Mouse (Mus musculus): ENCODE results near the gene Golga1. TPM values are rescaled to one million over a fixed set of nuclear protein-coding genes. Genes with fewer than 3 reads are reported as not detected.

The Golga1 gene
- total and polyA plus RNA-seq, 3 experiments = 1.9 to 29.4 (median 26.7) TPM

DNA sequence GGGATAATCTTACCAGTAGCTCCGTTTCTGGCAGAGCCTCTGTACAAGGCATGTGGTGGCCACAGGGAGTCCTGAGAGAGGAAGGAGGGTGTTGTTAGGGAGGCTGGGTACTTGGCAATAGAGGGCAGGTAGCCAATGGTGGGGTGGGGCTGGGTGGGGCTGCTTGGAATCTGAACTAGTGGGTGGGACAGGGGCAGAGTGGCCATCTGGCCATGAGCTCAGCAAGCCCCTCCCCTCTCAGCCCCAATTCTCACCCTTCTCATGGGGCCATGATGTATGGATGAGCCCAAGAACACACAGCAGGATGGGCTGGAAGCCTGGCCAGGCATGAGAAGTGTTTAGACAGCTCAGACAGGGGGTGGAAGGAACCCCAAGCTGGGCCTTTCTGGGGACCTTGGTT, 78.0 kb downstream of the Golga1 start:
- no peak for ATAC-seq (ENCODE audit: extremely low read depth, insufficient number of reproducible peaks, low FRiP score, poor library complexity, severe bottlenecking)

DNA sequence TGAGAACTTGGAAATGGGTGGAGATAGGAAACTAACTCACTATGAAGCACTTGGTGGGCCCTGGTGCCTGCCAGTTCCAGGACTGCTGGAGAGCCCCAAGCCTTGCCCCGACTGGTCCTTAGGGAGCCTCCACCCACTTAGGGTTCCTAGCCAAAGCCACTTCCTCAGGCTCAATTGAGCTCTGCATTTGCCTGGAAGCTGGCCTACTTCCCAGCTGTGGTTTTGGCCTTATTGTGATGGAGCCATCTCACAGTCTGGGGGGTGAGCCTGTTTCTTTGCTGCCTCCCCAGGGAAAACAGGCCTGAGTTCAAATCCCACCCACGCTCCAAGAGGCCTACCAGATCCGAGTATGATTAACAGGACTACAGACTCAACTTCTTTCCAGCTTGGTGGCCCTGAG, 78.8 kb downstream of the Golga1 start:
- Histone ChIP-seq H3K4me1 (ENCODE audit: insufficient read depth, low read depth, low read length) (peaks cover 8% of the 10 kb centered on the region), H3K9me3 (replicated peaks) (peaks cover 9% of the 10 kb centered on the region), H3K27me3 (ENCODE audit: insufficient read depth, low read length) (peaks cover 24% of the 10 kb centered on the region), H3K36me3 (replicated peaks) (no peaks in the 10 kb centered on the region), H3K4me3 (ENCODE audit: low read depth, low read length) (no peak overlapping the region)
- TF ChIP-seq GATA2 (IDR thresholded peaks at IDR 0.05; ENCODE audit: borderline replicate concordance, low read depth, low read length) = no peak
- no peak for TF ChIP-seq TAL1 (conservative IDR thresholded peaks at IDR 0.05; ENCODE audit: low read depth, low read length)
- TF ChIP-seq CTCF (IDR thresholded peaks at IDR 0.05; ENCODE audit: low read depth, low read length) = no peak
- no peak for TF ChIP-seq GATA1 (IDR thresholded peaks at IDR 0.05; ENCODE audit: borderline replicate concordance, low read length)
- TF ChIP-seq POLR2AphosphoS5 (IDR thresholded peaks at IDR 0.05; ENCODE audit: insufficient replicate concordance, low read depth, low read length) = no peak
- no peak for ATAC-seq (ENCODE audit: extremely low read depth, insufficient number of reproducible peaks, low FRiP score, poor library complexity, severe bottlenecking)
- DNase-seq (ENCODE audit: low spot score) = no peak

More for the DNA sequence above, 78.0 kb downstream of the Golga1 start:
- Histone ChIP-seq H3K4me1 (ENCODE audit: insufficient read depth, low read depth, low read length) (peaks cover 12% of the 10 kb centered on the region), H3K4me3 (ENCODE audit: low read depth, low read length) (no peak overlapping the region), H3K36me3 (replicated peaks) (no peaks in the 10 kb centered on the region), H3K9me3 (replicated peaks) (peaks cover 9% of the 10 kb centered on the region), H3K27me3 (ENCODE audit: insufficient read depth, low read length) (peaks cover 25% of the 10 kb centered on the region)
- TF ChIP-seq GATA1 (IDR thresholded peaks at IDR 0.05; ENCODE audit: borderline replicate concordance, low read length) (no peak), POLR2AphosphoS5 (IDR thresholded peaks at IDR 0.05; ENCODE audit: insufficient replicate concordance, low read depth, low read length) (no peak), TAL1 (conservative IDR thresholded peaks at IDR 0.05; ENCODE audit: low read depth, low read length) (no peak), GATA2 (IDR thresholded peaks at IDR 0.05; ENCODE audit: borderline replicate concordance, low read depth, low read length) (no peak), CTCF (IDR thresholded peaks at IDR 0.05; ENCODE audit: low read depth, low read length) (no peak)
- no peak for DNase-seq (ENCODE audit: low spot score)

DNA sequence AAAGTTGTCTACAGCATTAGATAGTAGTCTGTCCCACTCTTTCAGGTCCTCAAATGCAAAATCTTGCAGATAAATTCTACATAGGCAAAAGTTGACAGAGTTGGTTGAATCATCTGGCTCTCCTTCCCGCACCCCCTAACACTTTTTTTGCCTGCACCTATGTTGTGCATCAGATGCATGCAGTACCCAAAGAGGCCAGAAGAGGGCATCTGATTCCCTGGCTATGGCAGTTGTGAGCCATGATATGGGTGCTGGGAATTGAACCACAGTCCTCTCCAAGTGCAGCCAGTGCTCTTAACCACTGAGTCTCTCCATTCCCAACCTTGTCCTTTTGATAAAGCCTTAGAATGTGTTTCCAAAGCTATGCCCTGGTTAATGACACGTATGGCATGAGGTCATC, 81.9 kb downstream of the Golga1 start:
- no peak for TF ChIP-seq TAL1 (conservative IDR thresholded peaks at IDR 0.05; ENCODE audit: low read depth, low read length)
- TF ChIP-seq CTCF (IDR thresholded peaks at IDR 0.05; ENCODE audit: low read depth, low read length) = no peak
- no peak for TF ChIP-seq GATA1 (IDR thresholded peaks at IDR 0.05; ENCODE audit: borderline replicate concordance, low read length)
- TF ChIP-seq POLR2AphosphoS5 (IDR thresholded peaks at IDR 0.05; ENCODE audit: insufficient replicate concordance, low read depth, low read length) = no peak
- no peak for TF ChIP-seq GATA2 (IDR thresholded peaks at IDR 0.05; ENCODE audit: borderline replicate concordance, low read depth, low read length)
- peaks cover 37% of the 10 kb centered on the region for H3K27me3 ChIP-seq (ENCODE audit: insufficient read depth, low read length)
- DNase-seq (ENCODE audit: low spot score) (no peak), ATAC-seq (ENCODE audit: extremely low read depth, insufficient number of reproducible peaks, low FRiP score, poor library complexity, severe bottlenecking) (no peak)
- H3K4me1 ChIP-seq (ENCODE audit: insufficient read depth, low read depth, low read length) = peaks cover 4% of the 10 kb centered on the region; the same call in 1 of the 2 replicates
- no peak overlapping the region for H3K4me3 ChIP-seq (ENCODE audit: low read depth, low read length)
- H3K36me3 ChIP-seq (replicated peaks) = no peaks in the 10 kb centered on the region
- peaks cover 9% of the 10 kb centered on the region for H3K9me3 ChIP-seq (replicated peaks)

DNA sequence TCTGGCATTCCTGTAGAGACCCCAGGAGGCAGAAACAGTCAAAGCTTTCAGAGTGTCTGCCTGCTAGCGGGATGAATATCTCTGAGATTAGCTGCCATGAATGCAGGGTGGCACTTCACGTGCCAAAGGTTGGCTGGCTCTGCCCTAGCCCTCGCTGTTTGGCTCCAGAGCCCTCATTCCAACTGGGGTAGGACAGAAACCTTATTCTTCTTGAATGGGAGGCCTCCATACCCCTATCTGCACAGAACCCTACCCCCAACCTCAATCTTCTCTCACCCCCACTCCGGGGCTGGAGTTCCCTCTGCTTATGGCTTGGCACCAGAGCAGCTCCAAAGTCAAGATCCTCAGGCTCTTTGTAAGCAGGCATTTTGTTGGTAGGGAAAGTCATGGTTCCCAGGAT, 87.5 kb downstream of the Golga1 start:
- DNase-seq (ENCODE audit: low spot score) (no peak), ATAC-seq (ENCODE audit: extremely low read depth, insufficient number of reproducible peaks, low FRiP score, poor library complexity, severe bottlenecking) (no peak)
- Histone ChIP-seq H3K27me3 (ENCODE audit: insufficient read depth, low read length) (peaks cover 42% of the 10 kb centered on the region), H3K36me3 (replicated peaks) (no peaks in the 10 kb centered on the region), H3K4me1 (ENCODE audit: insufficient read depth, low read depth, low read length) (no peaks in the 10 kb centered on the region), H3K4me3 (ENCODE audit: low read depth, low read length) (no peak overlapping the region), H3K9me3 (replicated peaks) (no peaks in the 10 kb centered on the region)
- TF ChIP-seq GATA1 (IDR thresholded peaks at IDR 0.05; ENCODE audit: borderline replicate concordance, low read length) = no peak
- TF ChIP-seq TAL1 (conservative IDR thresholded peaks at IDR 0.05; ENCODE audit: low read depth, low read length) = no peak
- no peak for TF ChIP-seq CTCF (IDR thresholded peaks at IDR 0.05; ENCODE audit: low read depth, low read length)

DNA sequence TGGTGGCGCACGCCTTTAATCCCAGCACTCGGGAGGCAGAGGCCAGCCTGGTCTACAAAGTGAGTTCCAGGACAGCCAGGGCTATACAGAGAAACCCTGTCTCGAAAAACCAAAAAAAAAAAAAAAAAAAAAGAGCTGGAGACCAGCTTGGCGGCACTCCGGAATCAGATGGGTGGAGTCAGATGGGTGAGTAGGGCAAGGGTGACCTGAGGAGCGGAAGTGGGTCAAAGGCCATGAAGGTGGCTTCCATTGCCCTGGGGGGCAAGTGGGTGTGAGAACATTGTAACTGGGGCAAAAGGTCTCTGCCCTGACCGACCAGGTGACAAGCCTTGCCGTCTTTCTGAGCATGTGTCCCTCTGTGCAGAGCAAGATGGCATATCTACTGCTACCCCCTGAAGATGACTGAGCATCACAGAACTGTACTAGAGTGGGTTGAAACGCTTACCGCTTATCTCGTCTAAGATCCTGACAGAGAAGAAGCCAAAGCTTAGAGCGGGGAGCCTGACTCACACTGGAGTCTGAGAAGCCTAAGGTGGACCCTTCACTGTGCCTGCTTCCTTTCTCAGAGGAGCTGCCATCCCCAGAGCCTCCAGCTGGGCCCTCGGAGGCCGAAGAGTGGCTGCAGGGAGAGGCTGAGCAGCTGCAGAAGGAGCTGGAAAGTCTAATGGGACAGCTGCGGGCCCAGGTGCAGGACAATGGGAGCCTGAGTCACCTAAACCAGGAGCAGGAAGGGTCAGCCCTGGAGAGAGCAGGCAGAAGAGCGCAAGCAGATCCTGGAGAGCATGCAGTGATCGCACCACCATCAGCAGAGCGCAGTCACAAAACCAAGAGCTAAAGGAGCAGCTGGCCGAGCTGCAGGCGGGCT, 89.2 kb downstream of the Golga1 start:
- ATAC-seq (ENCODE audit: extremely low read depth, insufficient number of reproducible peaks, low FRiP score, poor library complexity, severe bottlenecking) (no peak), DNase-seq (ENCODE audit: low spot score) (no peak)
- no peak overlapping the region for H3K4me3 ChIP-seq (ENCODE audit: low read depth, low read length)
- H3K9me3 ChIP-seq (replicated peaks) = no peaks in the 10 kb centered on the region
- H3K36me3 ChIP-seq (replicated peaks) = no peaks in the 10 kb centered on the region
- TF ChIP-seq TAL1 (conservative IDR thresholded peaks at IDR 0.05; ENCODE audit: low read depth, low read length) (no peak), CTCF (IDR thresholded peaks at IDR 0.05; ENCODE audit: low read depth, low read length) (no peak)
- H3K27me3 ChIP-seq (ENCODE audit: insufficient read depth, low read length) = peaks cover 37% of the 10 kb centered on the region
- H3K4me1 ChIP-seq (ENCODE audit: insufficient read depth, low read depth, low read length) = no peaks in the 10 kb centered on the region

DNA sequence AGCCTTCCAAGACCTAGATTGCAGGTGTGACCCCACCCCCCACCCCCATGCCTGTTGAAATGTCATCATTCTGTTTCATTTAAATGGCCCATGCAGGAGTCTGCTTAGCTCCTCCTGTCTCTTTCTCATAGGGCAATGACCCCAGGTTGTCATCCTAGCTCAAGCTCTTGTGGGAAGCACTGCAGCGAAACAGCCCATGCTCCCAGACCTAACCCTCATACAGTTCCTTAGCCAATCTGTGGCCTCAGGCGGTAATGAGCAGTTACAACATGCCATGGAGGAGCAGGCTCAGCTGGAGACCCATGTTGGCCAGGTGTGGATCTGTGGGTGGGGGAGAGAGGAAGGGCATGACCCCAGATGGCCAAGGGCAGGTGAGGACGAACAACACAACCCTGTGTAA, 90.2 kb downstream of the Golga1 start:
- Histone ChIP-seq H3K9me3 (replicated peaks) (no peaks in the 10 kb centered on the region), H3K4me3 (ENCODE audit: low read depth, low read length) (no peak overlapping the region), H3K36me3 (replicated peaks) (no peaks in the 10 kb centered on the region), H3K4me1 (ENCODE audit: insufficient read depth, low read depth, low read length) (0 out of 2 replicates have a peak, but pooled peaks cover under 1% of the 10 kb centered on the region), H3K27me3 (ENCODE audit: insufficient read depth, low read length) (peaks cover 32% of the 10 kb centered on the region)
- ATAC-seq (ENCODE audit: extremely low read depth, insufficient number of reproducible peaks, low FRiP score, poor library complexity, severe bottlenecking) (no peak), DNase-seq (ENCODE audit: low spot score) (no peak)
- TF ChIP-seq POLR2AphosphoS5 (IDR thresholded peaks at IDR 0.05; ENCODE audit: insufficient replicate concordance, low read depth, low read length) (no peak), GATA1 (IDR thresholded peaks at IDR 0.05; ENCODE audit: borderline replicate concordance, low read length) (no peak)

Data from G1E (cell line).